Mouse (Mus musculus) kidney, postnatal 0 days (tissue): ENCODE results near the gene Stk33. TPM values are rescaled to one million over a fixed set of nuclear protein-coding genes. Genes with fewer than 3 reads are reported as not detected.

Experiments
- ATAC-seq: fragments of 200-750 bp; cut with Nextera tagmentation; replicated peaks from 2 replicates; pipeline ENCODE4 v1.8.0; 2017; ENCODE audit warnings: low read depth, moderate number of reproducible peaks, moderate TSS enrichment, moderate library complexity; ENCODE audit not compliant: low FRiP score
- DNase-seq: peaks from one replicate; pipeline ENCODE4 v3.0.0-alpha.2; 2016; ENCODE audit warnings: low spot score
- H3K27ac ChIP-seq: fragments of 300-500 bp; sonication (generic); 2 replicates; pipeline ENCODE4 v1.5.1; 2014; ENCODE audit warnings: mild to moderate bottlenecking
- H3K27me3 ChIP-seq: fragments of 300-500 bp; sonication (generic); 2 replicates; pipeline ENCODE4 v1.6.1; 2014; ENCODE audit warnings: low read length, mixed read lengths; ENCODE audit not compliant: insufficient read depth
- H3K36me3 ChIP-seq: fragments of 300-500 bp; sonication (generic); 2 replicates; pipeline ENCODE4 v1.6.1; 2014; ENCODE audit warnings: low read length, mixed read lengths; ENCODE audit not compliant: insufficient read depth
- H3K4me1 ChIP-seq: fragments of 300-500 bp; sonication (generic); replicated peaks from 2 replicates; pipeline ENCODE4 v1.6.1; 2014; ENCODE audit warnings: antibody characterized with exemption, low read length, mixed read lengths; ENCODE audit not compliant: insufficient read depth
- H3K4me2 ChIP-seq: fragments of 300-500 bp; sonication (generic); 2 replicates; pipeline ENCODE4 v1.6.1; 2014; ENCODE audit warnings: mild to moderate bottlenecking, low read length, moderate library complexity, mixed read lengths
- H3K4me3 ChIP-seq: fragments of 300-500 bp; sonication (generic); replicated peaks from 2 replicates; pipeline ENCODE4 v1.5.1; 2014; ENCODE audit warnings: low read depth, low read length
- H3K9ac ChIP-seq: fragments of 300-500 bp; sonication (generic); 2 replicates; pipeline ENCODE4 v1.6.1; 2014; ENCODE audit warnings: low read depth, low read length
- H3K9me3 ChIP-seq: fragments of 300-500 bp; sonication (generic); replicated peaks from 2 replicates; pipeline ENCODE4 v1.6.1; 2016; ENCODE audit warnings: low read length, inconsistent platforms, mixed read lengths
- CTCF ChIP-seq: IDR thresholded peaks from 2 replicates; pipeline ENCODE4 v1.5.1; 2016; ENCODE audit warnings: antibody characterized with exemption, low read depth, mild to moderate bottlenecking, moderate library complexity
- WGBS: fragments of 180-500 bp; shearing (Covaris S2); extraction: QIAGEN DNeasy Blood & Tissue Kit; methylation state at CpG from one replicate; pipeline ENCODE4 v1.1.7; 2014; 5-methylcytosine and 5-hydroxymethylcytosine counted together
- polyA plus RNA-seq: library from polyadenylated mRNA; unstranded; fragments of >200 nt; fragmentation: Nextera tagmentation; extraction: Ambion mirVana; gene quantifications from 2 replicates; pipeline ENCODE4 v1.2.1, GENCODE M21; 2015

The Stk33 gene
- polyA plus RNA-seq, 1 experiment from 2014 or later = 0.24 TPM

DNA sequence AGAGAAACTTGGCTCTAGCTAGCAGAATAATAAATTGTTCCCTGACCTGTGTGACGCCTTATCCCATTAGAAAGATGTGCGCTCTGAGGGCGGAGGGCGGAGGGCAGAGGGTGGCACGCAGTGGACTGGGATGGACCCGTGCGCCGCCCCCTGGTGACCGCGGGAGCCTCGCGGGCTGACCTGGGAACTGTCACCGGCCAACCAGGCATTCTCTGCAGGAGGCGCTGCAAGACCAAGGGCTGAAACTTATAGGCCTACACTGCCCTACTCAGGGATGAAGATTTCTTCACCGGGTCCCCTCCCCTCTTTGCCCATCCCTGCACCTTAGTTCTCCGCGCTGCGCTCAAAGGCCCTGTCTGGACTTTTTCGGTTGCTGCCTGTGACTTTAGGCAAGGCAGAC lies 197.6 kb downstream of the Stk33 start:
- WGBS = 11% methylated on average over 19 of the region's 19 CpGs
- Histone ChIP-seq H3K9ac (no peak overlapping the region), H3K4me2 (0 out of 2 replicates have a peak overlapping the region, but pooled peaks have one; percentile 3), H3K27ac (no peak overlapping the region), H3K4me1 (no peaks in the 10 kb centered on the region), H3K9me3 (no peaks in the 10 kb centered on the region), H3K4me3 (no peak overlapping the region), H3K27me3 (no peaks in the 10 kb centered on the region), H3K36me3 (no peaks in the 10 kb centered on the region)
- TF ChIP-seq CTCF = peak; percentile 60
- ATAC-seq (0 out of 2 replicates have a peak, but pooled peaks have one; percentile 36), DNase-seq (peak; percentile 16)

DNA sequence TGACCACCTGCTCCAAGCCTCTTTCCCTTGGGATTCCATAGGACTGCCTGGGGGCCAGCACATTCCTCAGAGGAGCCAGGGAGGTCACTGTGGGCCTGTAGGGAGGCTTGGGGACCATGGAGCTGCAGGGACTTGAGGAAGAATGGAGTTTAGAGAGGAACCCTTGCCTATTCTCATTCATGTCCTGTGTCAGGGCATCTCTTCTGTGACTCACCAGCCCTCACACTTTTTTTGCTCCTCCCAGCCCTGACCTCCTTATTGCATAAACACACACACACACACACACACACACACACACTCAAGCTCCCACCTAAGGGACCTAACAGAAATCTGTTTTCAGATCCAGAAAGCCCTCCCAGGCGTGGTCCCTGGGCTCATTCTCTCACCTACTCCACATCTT lies 199.5 kb downstream of the Stk33 start:
- Histone ChIP-seq H3K4me3 (no peak overlapping the region), H3K4me2 (no peak overlapping the region), H3K36me3 (no peaks in the 10 kb centered on the region), H3K4me1 (no peaks in the 10 kb centered on the region), H3K27ac (no peak overlapping the region), H3K9me3 (no peaks in the 10 kb centered on the region), H3K9ac (no peak overlapping the region), H3K27me3 (no peaks in the 10 kb centered on the region)
- 77% methylated on average over 1 of the region's 1 CpGs for WGBS
- DNase-seq (no peak), ATAC-seq (no peak)
- TF ChIP-seq CTCF = no peak

DNA sequence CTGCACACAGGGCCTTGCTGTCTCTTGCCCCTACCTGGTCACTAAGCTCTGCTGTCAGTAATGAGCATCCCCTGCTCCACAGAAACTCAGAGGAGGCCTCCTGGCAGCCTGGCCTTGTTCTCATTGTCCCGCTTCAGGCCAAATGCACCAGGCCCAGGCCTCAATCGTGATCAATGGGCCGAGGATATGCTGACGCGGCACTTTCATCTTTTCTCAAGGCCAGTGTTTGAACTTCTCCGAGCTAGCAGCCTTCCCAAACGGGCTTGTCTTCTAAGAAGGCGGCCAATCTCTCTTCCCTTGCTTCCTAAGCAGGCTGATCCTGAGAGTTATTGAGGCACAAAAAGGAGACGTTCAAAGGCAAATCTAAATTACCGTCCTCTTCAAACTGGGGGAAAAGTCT lies 200.2 kb downstream of the Stk33 start:
- Histone ChIP-seq H3K27ac (no peak overlapping the region), H3K27me3 (no peaks in the 10 kb centered on the region), H3K4me2 (no peak overlapping the region), H3K4me3 (no peak overlapping the region), H3K4me1 (no peaks in the 10 kb centered on the region), H3K9ac (no peak overlapping the region), H3K9me3 (no peaks in the 10 kb centered on the region), H3K36me3 (no peaks in the 10 kb centered on the region)
- 74% methylated on average over 10 of the region's 10 CpGs for WGBS
- TF ChIP-seq CTCF = no peak
- DNase-seq (no peak), ATAC-seq (no peak)

DNA sequence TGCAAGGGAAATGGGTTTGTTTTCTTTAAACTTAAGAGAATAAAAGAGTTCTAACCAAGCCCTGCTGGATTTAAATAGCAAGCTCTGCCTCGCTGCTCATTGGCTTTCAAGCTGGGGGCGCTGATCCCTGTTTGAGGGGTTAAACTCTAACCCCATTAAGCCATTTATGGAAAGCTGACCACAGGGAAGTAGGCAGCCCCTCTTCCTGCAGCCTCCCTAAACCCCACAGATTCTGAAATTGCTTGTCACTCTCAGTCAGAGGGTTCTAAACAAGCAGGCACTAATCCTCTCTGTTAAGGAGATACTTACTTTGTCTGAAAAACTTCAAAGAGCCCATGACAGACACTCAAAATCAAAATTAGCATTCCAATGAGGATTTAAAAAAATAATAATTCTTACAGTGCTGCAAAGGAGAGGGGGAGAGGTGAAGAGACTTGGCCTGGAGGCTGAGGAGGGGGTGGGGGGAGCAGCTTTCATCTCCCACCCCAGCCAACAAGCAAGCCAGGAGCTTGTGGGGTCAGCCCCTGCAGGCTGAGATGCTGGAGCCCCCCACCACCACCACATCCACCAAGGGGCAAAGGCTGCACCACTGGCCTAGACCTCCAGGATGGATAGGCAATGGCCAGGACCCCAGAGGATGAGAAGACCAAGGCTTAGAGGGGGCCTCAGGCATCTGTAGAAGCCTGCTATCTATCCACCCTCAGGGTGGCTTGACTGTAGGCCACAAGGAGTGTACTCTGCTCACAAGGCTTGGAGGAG lies 203.8 kb downstream of the Stk33 start:
- 31% methylated on average over 2 of the region's 2 CpGs for WGBS
- Histone ChIP-seq H3K4me2 (no peak overlapping the region), H3K9me3 (no peaks in the 10 kb centered on the region), H3K4me3 (no peak overlapping the region), H3K27ac (no peak overlapping the region), H3K27me3 (no peaks in the 10 kb centered on the region), H3K4me1 (no peaks in the 10 kb centered on the region), H3K9ac (no peak overlapping the region), H3K36me3 (no peaks in the 10 kb centered on the region)
- DNase-seq (no peak), ATAC-seq (no peak)
- TF ChIP-seq CTCF = no peak

DNA sequence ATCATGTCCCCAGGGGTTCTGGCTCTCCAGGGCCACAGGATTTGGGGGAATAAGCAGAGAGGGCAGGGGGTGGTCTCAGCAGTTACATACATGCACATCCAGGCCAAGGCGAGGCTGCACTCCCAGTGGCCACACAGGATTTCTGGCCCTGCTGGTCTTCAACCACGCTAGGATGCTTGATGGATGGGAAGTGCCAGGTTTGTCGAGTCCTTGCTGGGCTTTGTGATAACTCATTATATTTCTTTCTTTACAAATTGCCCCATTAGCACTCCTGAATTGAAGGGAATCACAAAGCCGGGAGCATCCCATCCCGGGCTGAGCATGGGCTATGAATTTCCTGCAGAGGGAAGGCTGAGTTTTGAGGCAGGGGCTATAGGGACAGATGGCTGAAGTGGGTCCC lies 204.4 kb downstream of the Stk33 start:
- Histone ChIP-seq H3K4me3 (no peak overlapping the region), H3K36me3 (no peaks in the 10 kb centered on the region), H3K9ac (no peak overlapping the region), H3K27ac (no peak overlapping the region), H3K4me2 (no peak overlapping the region), H3K9me3 (no peaks in the 10 kb centered on the region), H3K27me3 (no peaks in the 10 kb centered on the region), H3K4me1 (no peaks in the 10 kb centered on the region)
- ATAC-seq = no peak
- TF ChIP-seq CTCF = no peak
- no peak for DNase-seq
- 50% methylated on average over 5 of the region's 5 CpGs for WGBS

DNA sequence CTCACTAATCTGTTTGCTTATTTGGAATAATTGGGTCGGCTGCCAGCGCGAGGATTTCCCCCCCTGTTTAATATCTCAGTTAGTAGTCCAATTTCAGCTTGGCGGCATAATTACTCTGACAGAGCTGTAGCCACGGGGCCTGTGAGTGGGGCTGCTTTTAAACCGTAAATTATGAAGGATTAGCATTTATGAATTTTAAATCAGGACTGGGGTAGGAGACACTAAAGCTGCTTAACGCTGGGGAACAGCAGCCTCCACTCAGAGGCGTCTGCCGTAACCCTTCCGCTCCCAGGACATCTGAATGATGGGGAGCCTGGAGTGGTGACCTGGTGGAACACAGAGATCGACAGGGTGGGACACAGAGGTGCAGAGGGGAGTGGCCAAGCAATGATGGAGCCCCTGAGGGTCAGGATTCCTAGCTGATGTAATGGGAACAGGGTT lies 207.0 kb downstream of the Stk33 start:
- no peak for DNase-seq

More for the DNA sequence above, 207.0 kb downstream of the Stk33 start:
- WGBS = 43% methylated on average over 11 of the region's 11 CpGs
- no peak overlapping the region for H3K4me2 ChIP-seq
- no peak for ATAC-seq
- no peak for TF ChIP-seq CTCF
- no peaks in the 10 kb centered on the region for H3K36me3 ChIP-seq
- no peak overlapping the region for H3K27ac ChIP-seq
- no peaks in the 10 kb centered on the region for H3K9me3 ChIP-seq
- no peaks in the 10 kb centered on the region for H3K27me3 ChIP-seq
- no peaks in the 10 kb centered on the region for H3K4me1 ChIP-seq
- H3K9ac ChIP-seq = no peak overlapping the region
- no peak overlapping the region for H3K4me3 ChIP-seq
